Mouse (Mus musculus) T-helper 2 cell (primary cell): ENCODE results near the gene Cdc42bpa.
"Not testable (repeated sequence)": the region's sequence is repeated elsewhere in the genome, so short reads cannot be mapped to it uniquely, and the experiment has no call there.

ENCODE experiments used
- in situ Hi-C: fragments of 300-600 bp; cut with MboI, MseI; formaldehyde crosslinking; loops from one replicate; pipeline ENCODE4 v1.15.1; 2025; ENCODE audit warnings: high pct_unique_total_duplicates

Cdc42bpa gene

GRCm38 (mm10) chr1:180029863-180030262 lies 69.6 kb downstream of the Cdc42bpa start:
- in situ Hi-C loops = not testable (repeated sequence)

GRCm38 (mm10) chr1:180030631-180031365 lies 70.5 kb downstream of the Cdc42bpa start:
- in situ Hi-C loops = no loop called here

- in situ Hi-C loops = no loop called here
Measured at GRCm38 (mm10) chr1:180031705-180032548, 71.7 kb downstream of the Cdc42bpa start.

GRCm38 (mm10) chr1:180037461-180037860 lies 77.2 kb downstream of the Cdc42bpa start:
- in situ Hi-C loops = no loop called here

GRCm38 (mm10) chr1:180044160-180044559 lies 83.9 kb downstream of the Cdc42bpa start:
- in situ Hi-C loops = no loop called here

- in situ Hi-C loops = no loop called here
Measured at GRCm38 (mm10) chr1:180045172-180045571, 84.9 kb downstream of the Cdc42bpa start.

GRCm38 (mm10) chr1:180089176-180089575 lies 128.9 kb downstream of the Cdc42bpa start:
- in situ Hi-C loops = no loop called here

- in situ Hi-C loops = no loop called here
Measured at GRCm38 (mm10) chr1:180098426-180098825, 138.2 kb downstream of the Cdc42bpa start.

GRCm38 (mm10) chr1:180104567-180104966 lies 144.3 kb downstream of the Cdc42bpa start:
- in situ Hi-C loops = no loop called here

- in situ Hi-C loops = no loop called here
Measured at GRCm38 (mm10) chr1:180109050-180109449, 148.8 kb downstream of the Cdc42bpa start.

- in situ Hi-C loops = loop anchor here (5.0 kb wide), 2 partner anchors 259 to 384 kb away; no protein-coding TSS in a partner anchor
Measured at GRCm38 (mm10) chr1:180116525-180116924, 156.3 kb downstream of the Cdc42bpa start.

GRCm38 (mm10) chr1:180118233-180118632 lies 158.0 kb downstream of the Cdc42bpa start:
- in situ Hi-C loops = loop anchor here (5.0 kb wide), 2 partner anchors 261 to 386 kb away; no protein-coding TSS in a partner anchor

GRCm38 (mm10) chr1:180128077-180128792 lies 168.0 kb downstream of the Cdc42bpa start:
- in situ Hi-C loops = no loop called here

- in situ Hi-C loops = no loop called here
Measured at GRCm38 (mm10) chr1:180131402-180131801, 171.1 kb downstream of the Cdc42bpa start.

- in situ Hi-C loops = no loop called here
Measured at GRCm38 (mm10) chr1:180132187-180132586, 171.9 kb downstream of the Cdc42bpa start.

- in situ Hi-C loops = no loop called here
Measured at GRCm38 (mm10) chr1:180139158-180139557, 178.9 kb downstream of the Cdc42bpa start.

GRCm38 (mm10) chr1:180140970-180141369 lies 180.7 kb downstream of the Cdc42bpa start:
- in situ Hi-C loops = no loop called here

GRCm38 (mm10) chr1:180148036-180148435 lies 187.8 kb downstream of the Cdc42bpa start:
- in situ Hi-C loops = no loop called here

GRCm38 (mm10) chr1:180148563-180148962 lies 188.3 kb downstream of the Cdc42bpa start:
- in situ Hi-C loops = no loop called here

GRCm38 (mm10) chr1:180151191-180151590 lies 190.9 kb downstream of the Cdc42bpa start:
- in situ Hi-C loops = no loop called here

GRCm38 (mm10) chr1:180158648-180159047 lies 198.4 kb downstream of the Cdc42bpa start:
- in situ Hi-C loops = no loop called here

GRCm38 (mm10) chr1:180160545-180160944 lies 200.3 kb downstream of the Cdc42bpa start:
- in situ Hi-C loops = no loop called here
